Comparison of ENCODE assay signal across 8 mouse cellular contexts in genomic region chr16:24569681-24570080, GRCm38 (mm10).
DNase-seq lines count a peak whose midpoint lies in the region; ATAC-seq lines count a peak whose summit lies in the region.

No protein-coding gene starts in this region.

- H3K4me3 ChIP-seq in heart, embryonic 11.5 days (ENCODE audit: low read depth, low read length): no peak overlapping the region

- H3K27ac ChIP-seq in heart, embryonic 11.5 days (ENCODE audit: low read depth, low read length): peak overlapping the region; percentile 46; the same call in 1 of the 2 replicates

- H3K36me3 ChIP-seq in heart, embryonic 11.5 days (ENCODE audit: control insufficient read depth, insufficient read depth, low read length): no peaks in the 10 kb centered on the region

- no peak for ATAC-seq in heart, embryonic 11.5 days (replicated peaks; ENCODE audit: insufficient number of reproducible peaks, low FRiP score, low TSS enrichment)
- ATAC-seq in monocyte, adult 5-6 weeks (replicated peaks; ENCODE audit: insufficient number of reproducible peaks, low FRiP score, low TSS enrichment, poor library complexity, severe bottlenecking): no peak

- no peaks in the 10 kb centered on the region for H3K27me3 ChIP-seq in heart, embryonic 11.5 days (ENCODE audit: control insufficient read depth, insufficient read depth, low read length)

- no peaks in the 10 kb centered on the region for H3K9me3 ChIP-seq in heart, embryonic 11.5 days (replicated peaks; ENCODE audit: control insufficient read depth, low read length)

- no peak overlapping the region for H3K4me2 ChIP-seq in heart, embryonic 11.5 days

- no peak overlapping the region for H3K9ac ChIP-seq in heart, embryonic 11.5 days (ENCODE audit: low read depth, low read length)

- peaks cover 27% of the 10 kb centered on the region for H3K4me1 ChIP-seq in heart, embryonic 11.5 days (ENCODE audit: control insufficient read depth, insufficient read depth, low read length)

- WGBS in heart, embryonic 11.5 days (ENCODE audit: insufficient replicate concordance): 59% methylated on average over 5 of the region's 5 CpGs

- peak; percentile 44 for DNase-seq in cerebellum, postnatal 10 days
- no peak for DNase-seq in cerebellum, postnatal 25 days
- peak; percentile 51 for DNase-seq in layer of hippocampus, adult 11-12 months (ENCODE audit: low spot score)
- no peak for DNase-seq in layer of hippocampus, postnatal 25 days (ENCODE audit: extremely low spot score in 1 of 2, low spot score in 1 of 2)
- DNase-seq in layer of hippocampus, postnatal 36 days: peak; percentile 27 to 47
- no peak for DNase-seq in kidney, adult 11 months

Comparison
In these comparisons a context has a peak if more than half of its experiments do, and no peak if none do; other contexts are left out.
1. DNase-seq: peak in cerebellum, postnatal 10 days (2 of 2), layer of hippocampus, adult 11-12 months (single experiment) and layer of hippocampus, postnatal 36 days (2 of 2); none in cerebellum, postnatal 25 days (0 of 2), layer of hippocampus, postnatal 25 days (0 of 2) and kidney, adult 11 months (single experiment).